Mouse (Mus musculus) C2C12 (cell line): ENCODE results near the gene 2310061I04Rik. TPM values are rescaled to one million over a fixed set of nuclear protein-coding genes. Genes with fewer than 3 reads are reported as not detected.

Experiments
- H3K27me3 ChIP-seq: one replicate; pipeline ENCODE4 v1.6.1; 2011; ENCODE audit not compliant: control insufficient read depth, insufficient read depth, insufficient read length
- H3K36me3 ChIP-seq: one replicate; pipeline ENCODE4 v1.6.1; 2011; ENCODE audit not compliant: control insufficient read depth, insufficient read depth
- H3K4me3 ChIP-seq: one replicate; pipeline ENCODE4 v1.5.1; 2011; ENCODE audit warnings: mild to moderate bottlenecking, control low read depth; ENCODE audit not compliant: poor library complexity, insufficient read depth, severe bottlenecking
- H3K79me2 ChIP-seq: one replicate; pipeline ENCODE4 v1.6.1; 2011; ENCODE audit not compliant: control insufficient read depth, insufficient read depth
- H3K79me3 ChIP-seq: one replicate; pipeline ENCODE4 v1.6.1; 2011; ENCODE audit warnings: low read depth, control low read depth
- H3ac ChIP-seq: one replicate; pipeline ENCODE3; 2011; ENCODE audit warnings: low read depth; ENCODE audit not compliant: control insufficient read depth, insufficient read length
- CEBPB ChIP-seq: IDR thresholded peaks from one replicate; pipeline ENCODE4 v1.6.1; 2011; ENCODE audit warnings: low read depth, mild to moderate bottlenecking, control low read depth, moderate library complexity
- CTCF ChIP-seq: IDR thresholded peaks from one replicate; pipeline ENCODE4 v1.5.1; 2011; ENCODE audit not compliant: control insufficient read depth, insufficient read depth, insufficient read length
- FOSL1 ChIP-seq: IDR thresholded peaks from one replicate; pipeline ENCODE4 v1.8.0; 2011; ENCODE audit warnings: mild to moderate bottlenecking, low read length; ENCODE audit not compliant: poor library complexity, insufficient read depth, severe bottlenecking
- MAX ChIP-seq: IDR thresholded peaks from one replicate; pipeline ENCODE4 v1.6.1; 2011; ENCODE audit warnings: mild to moderate bottlenecking, control low read depth
- MYOD1 ChIP-seq: IDR thresholded peaks from one replicate; pipeline ENCODE4 v1.6.1; 2011; ENCODE audit warnings: low read depth; ENCODE audit not compliant: control insufficient read depth, insufficient read length
- MYOG ChIP-seq: IDR thresholded peaks from one replicate; pipeline ENCODE4 v1.6.1; 2011; ENCODE audit not compliant: control insufficient read depth, insufficient read length; ENCODE audit errors: extremely low read depth
- USF1 ChIP-seq: IDR thresholded peaks from one replicate; pipeline ENCODE4 v1.6.1; 2011; ENCODE audit warnings: low read depth, mild to moderate bottlenecking, control low read depth, moderate library complexity
- polyA plus RNA-seq: library from polyadenylated mRNA; unstranded; fragments of >200 nt; fragmentation: generic; extraction: Trizol; gene quantifications from one replicate; pipeline ENCODE4 v1.2.1, GENCODE M21; 2012; ENCODE audit warnings: missing spikeins

2310061I04Rik gene
- polyA plus RNA-seq, 1 experiment: 36.0 TPM

- Histone ChIP-seq H3K4me3 (peak overlapping the region; percentile 74), H3K27me3 (no peaks in the 10 kb centered on the region), H3K36me3 (peaks cover 58% of the 10 kb centered on the region), H3K79me2 (peaks cover 84% of the 10 kb centered on the region), H3ac (no peak overlapping the region), H3K79me3 (peaks cover 52% of the 10 kb centered on the region)
- no peak for TF ChIP-seq MAX
- TF ChIP-seq USF1: no peak
- no peak for TF ChIP-seq CEBPB
- no peak for TF ChIP-seq FOSL1
- no peak for TF ChIP-seq MYOD1
- TF ChIP-seq CTCF: no peak
- no peak for TF ChIP-seq MYOG
These were observed 17.7 kb upstream of the 2310061I04Rik start for GRCm38 (mm10) chr17:35914975-35915374.

- Histone ChIP-seq H3K79me2 (peaks cover 57% of the 10 kb centered on the region), H3K36me3 (peaks cover 48% of the 10 kb centered on the region), H3K79me3 (peaks cover 24% of the 10 kb centered on the region), H3K27me3 (no peaks in the 10 kb centered on the region), H3K4me3 (peak within 1 kb of the TSS; percentile 48), H3ac (peak within 1 kb of the TSS; percentile 64)
- TF ChIP-seq MYOD1 (no peak), CEBPB (no peak), USF1 (no peak), CTCF (no peak), MYOG (no peak), MAX (no peak), FOSL1 (no peak)
These were observed 12.7 kb upstream of the 2310061I04Rik start, which contains the start of gene Atat1 for GRCm38 (mm10) chr17:35909919-35910369. Gene Atat1, minus strand, starts transcription at chr17:35910075.

GRCm38 (mm10) chr17:35909186-35909918, 12.1 kb upstream of the 2310061I04Rik start:
- H3K79me2 ChIP-seq: peaks cover 51% of the 10 kb centered on the region
- H3K79me3 ChIP-seq: peaks cover 18% of the 10 kb centered on the region
- no peak for TF ChIP-seq FOSL1
- TF ChIP-seq CTCF: no peak
- no peak for TF ChIP-seq CEBPB
- no peak for TF ChIP-seq MYOD1
- no peak for TF ChIP-seq MYOG
- no peak for TF ChIP-seq MAX
- no peak for TF ChIP-seq USF1
- no peaks in the 10 kb centered on the region for H3K27me3 ChIP-seq
- H3K4me3 ChIP-seq: peak overlapping the region; percentile 48
- H3K36me3 ChIP-seq: peaks cover 44% of the 10 kb centered on the region
- peak overlapping the region; percentile 64 for H3ac ChIP-seq

- Histone ChIP-seq H3K4me3 (no peak overlapping the region), H3K79me2 (peaks cover 33% of the 10 kb centered on the region), H3K79me3 (peaks cover 7% of the 10 kb centered on the region), H3ac (no peak overlapping the region), H3K36me3 (peaks cover 36% of the 10 kb centered on the region), H3K27me3 (no peaks in the 10 kb centered on the region)
- TF ChIP-seq MAX: no peak
- TF ChIP-seq CTCF: no peak
- no peak for TF ChIP-seq MYOD1
- no peak for TF ChIP-seq USF1
- TF ChIP-seq CEBPB: no peak
- no peak for TF ChIP-seq FOSL1
- no peak for TF ChIP-seq MYOG
These were observed 10.4 kb upstream of the 2310061I04Rik start for GRCm38 (mm10) chr17:35907609-35908008.

GRCm38 (mm10) chr17:35905587-35905986, 8.4 kb upstream of the 2310061I04Rik start:
- H3K79me3 ChIP-seq: peaks cover 6% of the 10 kb centered on the region
- no peak for TF ChIP-seq FOSL1
- no peak for TF ChIP-seq MYOD1
- no peak for TF ChIP-seq CTCF
- no peak for TF ChIP-seq USF1
- no peak for TF ChIP-seq MAX
- no peak for TF ChIP-seq MYOG
- no peak for TF ChIP-seq CEBPB
- peaks cover 19% of the 10 kb centered on the region for H3K36me3 ChIP-seq
- H3ac ChIP-seq: no peak overlapping the region
- H3K27me3 ChIP-seq: no peaks in the 10 kb centered on the region
- H3K79me2 ChIP-seq: peaks cover 18% of the 10 kb centered on the region
- H3K4me3 ChIP-seq: no peak overlapping the region
